Mouse (Mus musculus): ENCODE data around the gene Col3a1. TPM values are rescaled to one million over a fixed set of nuclear protein-coding genes. Genes with fewer than 3 reads are reported as not detected.
A peak's percentile ranks its signal among the peaks of the same experiment; 100 is the strongest.

Col3a1 gene
- total and polyA plus RNA-seq, 2 experiments from 2014 or later = 56.4 to 149 TPM

GRCm38 (mm10) chr1:45309015-45309414 is 2.3 kb upstream of the Col3a1 start:
- H3K27ac ChIP-seq (ENCODE audit: low read depth, low read length) = no peak overlapping the region
- no peak overlapping the region for H3K4me3 ChIP-seq (ENCODE audit: low read depth, low read length)
- no peak overlapping the region for H3K4me2 ChIP-seq (ENCODE audit: low read depth)
- TF ChIP-seq CTCF (IDR thresholded peaks at IDR 0.05; ENCODE audit: low read depth) = no peak
- H3K27me3 ChIP-seq (ENCODE audit: insufficient read depth, low read length) = no peaks in the 10 kb centered on the region
- H3K9me3 ChIP-seq (ENCODE audit: low read length) = no peaks in the 10 kb centered on the region
- H3K4me1 ChIP-seq (ENCODE audit: insufficient read depth) = no peaks in the 10 kb centered on the region
- no peak for ATAC-seq
- H3K36me3 ChIP-seq (ENCODE audit: insufficient read depth) = no peaks in the 10 kb centered on the region
- DNase-seq = no peak
- WGBS = 92% methylated on average over 2 of the region's 2 CpGs
- H3K9ac ChIP-seq = no peak overlapping the region

- DNase-seq = no peak
- H3K27ac ChIP-seq (ENCODE audit: low read depth, low read length) = no peak overlapping the region
- no peak for ATAC-seq
Observed at GRCm38 (mm10) chr1:45311962-45312361, 624 bp downstream of the Col3a1 start.

GRCm38 (mm10) chr1:45312870-45313269 is 1.5 kb downstream of the Col3a1 start:
- Histone ChIP-seq H3K27me3 (ENCODE audit: insufficient read depth, low read length) (no peaks in the 10 kb centered on the region), H3K9me3 (ENCODE audit: low read length) (no peaks in the 10 kb centered on the region), H3K27ac (ENCODE audit: low read depth, low read length) (no peak overlapping the region), H3K9ac (no peak overlapping the region), H3K4me2 (ENCODE audit: low read depth) (no peak overlapping the region), H3K4me1 (ENCODE audit: insufficient read depth) (no peaks in the 10 kb centered on the region), H3K4me3 (ENCODE audit: low read depth, low read length) (no peak overlapping the region), H3K36me3 (ENCODE audit: insufficient read depth) (no peaks in the 10 kb centered on the region)
- ATAC-seq (no peak), DNase-seq (no peak)
- TF ChIP-seq CTCF (IDR thresholded peaks at IDR 0.05; ENCODE audit: low read depth) = no peak

More at GRCm38 (mm10) chr1:45311962-45312361, 624 bp downstream of the Col3a1 start:
- Histone ChIP-seq H3K4me2 (ENCODE audit: low read depth) (no peak overlapping the region), H3K27me3 (ENCODE audit: insufficient read depth, low read length) (no peaks in the 10 kb centered on the region), H3K9ac (no peak overlapping the region), H3K4me3 (ENCODE audit: low read depth, low read length) (no peak overlapping the region), H3K4me1 (ENCODE audit: insufficient read depth) (no peaks in the 10 kb centered on the region), H3K9me3 (ENCODE audit: low read length) (no peaks in the 10 kb centered on the region), H3K36me3 (ENCODE audit: insufficient read depth) (no peaks in the 10 kb centered on the region)
- no peak for TF ChIP-seq CTCF (IDR thresholded peaks at IDR 0.05; ENCODE audit: low read depth)

GRCm38 (mm10) chr1:45313696-45314295 is 2.5 kb downstream of the Col3a1 start:
- no peaks in the 10 kb centered on the region for H3K27me3 ChIP-seq (ENCODE audit: insufficient read depth, low read length)
- no peak overlapping the region for H3K9ac ChIP-seq
- H3K4me1 ChIP-seq (ENCODE audit: insufficient read depth) = no peaks in the 10 kb centered on the region
- ATAC-seq (peak; percentile 85), DNase-seq (peak; percentile 70)
- no peaks in the 10 kb centered on the region for H3K36me3 ChIP-seq (ENCODE audit: insufficient read depth)
- no peaks in the 10 kb centered on the region for H3K9me3 ChIP-seq (ENCODE audit: low read length)
- no peak overlapping the region for H3K27ac ChIP-seq (ENCODE audit: low read depth, low read length)
- 19% methylated on average over 10 of the region's 11 CpGs for WGBS
- TF ChIP-seq CTCF (IDR thresholded peaks at IDR 0.05; ENCODE audit: low read depth) = peak; percentile 79
- H3K4me3 ChIP-seq (ENCODE audit: low read depth, low read length) = no peak overlapping the region
- H3K4me2 ChIP-seq (ENCODE audit: low read depth) = peak overlapping the region; percentile 31

GRCm38 (mm10) chr1:45315767-45316528 is 4.6 kb downstream of the Col3a1 start:
- H3K4me1 ChIP-seq (ENCODE audit: insufficient read depth) = no peaks in the 10 kb centered on the region
- no peak for DNase-seq
- TF ChIP-seq CTCF (IDR thresholded peaks at IDR 0.05; ENCODE audit: low read depth) = no peak
- H3K9me3 ChIP-seq (ENCODE audit: low read length) = no peaks in the 10 kb centered on the region
- no peak overlapping the region for H3K4me2 ChIP-seq (ENCODE audit: low read depth)
- ATAC-seq = no peak
- H3K4me3 ChIP-seq (ENCODE audit: low read depth, low read length) = no peak overlapping the region
- no peak overlapping the region for H3K9ac ChIP-seq
- no peak overlapping the region for H3K27ac ChIP-seq (ENCODE audit: low read depth, low read length)
- WGBS = 47% methylated on average over 7 of the region's 7 CpGs
- H3K36me3 ChIP-seq (ENCODE audit: insufficient read depth) = no peaks in the 10 kb centered on the region
- H3K27me3 ChIP-seq (ENCODE audit: insufficient read depth, low read length) = no peaks in the 10 kb centered on the region

GRCm38 (mm10) chr1:45318241-45318640 is 6.9 kb downstream of the Col3a1 start:
- ATAC-seq (no peak), DNase-seq (no peak)
- H3K27me3 ChIP-seq (ENCODE audit: insufficient read depth, low read length) = no peaks in the 10 kb centered on the region
- no peak overlapping the region for H3K4me2 ChIP-seq (ENCODE audit: low read depth)
- no peak for TF ChIP-seq CTCF (IDR thresholded peaks at IDR 0.05; ENCODE audit: low read depth)
- no peak overlapping the region for H3K27ac ChIP-seq (ENCODE audit: low read depth, low read length)
- H3K36me3 ChIP-seq (ENCODE audit: insufficient read depth) = no peaks in the 10 kb centered on the region
- H3K4me1 ChIP-seq (ENCODE audit: insufficient read depth) = no peaks in the 10 kb centered on the region
- WGBS = 89% methylated on average over 1 of the region's 1 CpGs
- no peak overlapping the region for H3K4me3 ChIP-seq (ENCODE audit: low read depth, low read length)
- no peak overlapping the region for H3K9ac ChIP-seq
- H3K9me3 ChIP-seq (ENCODE audit: low read length) = no peaks in the 10 kb centered on the region

GRCm38 (mm10) chr1:45320861-45321260 is 9.5 kb downstream of the Col3a1 start:
- no peaks in the 10 kb centered on the region for H3K4me1 ChIP-seq (ENCODE audit: insufficient read depth)
- no peak for DNase-seq

More at GRCm38 (mm10) chr1:45320861-45321260, 9.5 kb downstream of the Col3a1 start:
- H3K36me3 ChIP-seq (ENCODE audit: insufficient read depth) = no peaks in the 10 kb centered on the region
- ATAC-seq = no peak
- H3K4me2 ChIP-seq (ENCODE audit: low read depth) = no peak overlapping the region
- H3K27me3 ChIP-seq (ENCODE audit: insufficient read depth, low read length) = no peaks in the 10 kb centered on the region
- no peak for TF ChIP-seq CTCF (IDR thresholded peaks at IDR 0.05; ENCODE audit: low read depth)
- H3K9ac ChIP-seq = no peak overlapping the region
- no peaks in the 10 kb centered on the region for H3K9me3 ChIP-seq (ENCODE audit: low read length)
- no peak overlapping the region for H3K27ac ChIP-seq (ENCODE audit: low read depth, low read length)
- no peak overlapping the region for H3K4me3 ChIP-seq (ENCODE audit: low read depth, low read length)

All from forebrain, postnatal 0 days (tissue).